Mouse (Mus musculus) brain, embryonic 14.5 days (tissue): Measurements from ENCODE around the gene Shcbp1l.

Source experiments
- CTCF ChIP-seq: fragments of 200-500 bp; IDR thresholded peaks from 2 replicates; pipeline ENCODE4 v1.5.1; 2012; ENCODE audit warnings: inconsistent platforms, mild to moderate bottlenecking, moderate library complexity, borderline replicate concordance; ENCODE audit not compliant: insufficient read depth, insufficient read length; ENCODE audit errors: extremely low read depth
- POLR2A ChIP-seq: fragments of 200-500 bp; IDR thresholded peaks from 2 replicates; pipeline ENCODE4 v1.6.1; 2012; ENCODE audit warnings: mild to moderate bottlenecking, inconsistent platforms, borderline replicate concordance; ENCODE audit not compliant: poor library complexity, insufficient read depth, insufficient read length, severe bottlenecking; ENCODE audit errors: extremely low read depth

DNA sequence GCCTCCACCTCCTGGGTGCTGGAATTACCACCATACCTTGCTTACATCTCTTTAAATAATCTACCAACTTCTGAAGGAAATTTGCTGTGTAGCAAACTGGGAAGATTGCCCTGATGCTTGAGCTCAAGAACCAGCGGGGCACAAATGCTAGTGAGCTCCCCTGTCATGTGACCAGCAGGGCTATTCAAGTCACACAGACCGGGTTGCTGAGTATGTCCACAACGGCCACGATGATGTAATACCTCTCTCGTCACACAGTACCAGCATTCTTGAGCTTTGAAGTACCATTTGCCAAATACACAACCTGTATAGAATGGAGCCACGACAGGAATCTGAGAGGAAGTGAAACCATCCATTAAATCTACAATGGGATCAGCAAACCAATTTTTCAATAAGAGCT is 46.4 kb upstream of the Shcbp1l start:
- TF ChIP-seq CTCF (no peak), POLR2A (no peak)
